Mouse (Mus musculus): Measurements from ENCODE around the gene Atp5s. TPM values are rescaled to one million over a fixed set of nuclear protein-coding genes. Genes with fewer than 3 reads are reported as not detected.

Gene Atp5s
- polyA plus RNA-seq, 1 experiment from 2014 or later = 37.0 TPM

GRCm38 (mm10) chr12:69765543-69765942 is 40.8 kb downstream of the Atp5s start:
- 48% methylated on average over 9 of the region's 9 CpGs for WGBS
- no peak for ATAC-seq (ENCODE audit: low FRiP score, low read depth)
- H3K4me1 ChIP-seq (replicated peaks) = peaks cover 6% of the 10 kb centered on the region
- H3K36me3 ChIP-seq = no peaks in the 10 kb centered on the region
- no peaks in the 10 kb centered on the region for H3K9me3 ChIP-seq
- no peak overlapping the region for H3K9ac ChIP-seq
- H3K27me3 ChIP-seq = no peaks in the 10 kb centered on the region
- no peak overlapping the region for H3K4me2 ChIP-seq
- H3K27ac ChIP-seq (replicated peaks) = no peak overlapping the region
- H3K4me3 ChIP-seq = no peak overlapping the region

- Histone ChIP-seq H3K9me3 (no peaks in the 10 kb centered on the region), H3K27ac (replicated peaks) (no peak overlapping the region), H3K4me2 (no peak overlapping the region), H3K4me1 (replicated peaks) (peaks cover 6% of the 10 kb centered on the region), H3K9ac (no peak overlapping the region), H3K36me3 (no peaks in the 10 kb centered on the region), H3K27me3 (no peaks in the 10 kb centered on the region), H3K4me3 (no peak overlapping the region)
- no peak for ATAC-seq (ENCODE audit: low FRiP score, low read depth)
- WGBS = 85% methylated on average over 10 of the region's 10 CpGs
Measured at GRCm38 (mm10) chr12:69766185-69766904, 41.6 kb downstream of the Atp5s start.

DNA sequence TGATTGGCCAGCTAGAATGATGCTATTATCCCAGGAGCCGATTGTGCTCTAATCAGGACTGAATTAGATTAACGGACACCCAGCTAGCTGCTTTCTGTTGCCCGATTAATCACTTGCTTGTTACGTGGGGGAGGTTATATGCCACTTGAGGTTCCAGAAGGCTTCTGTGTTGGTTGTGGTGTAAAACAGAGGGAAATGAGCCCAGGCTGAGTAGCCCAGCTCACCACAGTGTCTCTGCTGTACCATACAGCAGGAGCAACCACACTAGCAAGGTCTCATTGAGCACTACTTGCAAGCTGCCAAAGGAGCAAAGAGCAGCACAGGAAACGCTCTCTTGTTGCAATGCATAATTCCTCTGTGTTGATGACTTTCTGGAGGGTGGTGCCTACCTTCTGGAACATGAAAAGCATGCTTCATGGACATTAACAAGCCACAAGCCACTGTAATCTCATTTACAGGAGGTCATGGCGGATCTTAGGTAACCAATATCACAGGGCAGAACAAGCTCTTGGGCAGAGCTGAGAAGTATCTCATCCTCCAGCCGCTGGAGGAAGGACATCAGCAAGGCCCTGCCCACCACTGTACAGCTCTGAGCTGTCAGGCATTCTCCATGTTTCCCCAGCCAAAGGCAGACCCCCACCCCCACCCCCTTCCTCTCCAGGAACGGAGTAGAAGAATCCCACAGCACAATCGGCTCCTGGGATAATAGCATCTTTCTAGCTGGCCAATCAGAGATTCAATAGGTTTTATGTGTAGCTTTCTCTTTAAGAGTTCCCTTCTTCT is 42.9 kb downstream of the Atp5s start:
- no peak overlapping the region for H3K27ac ChIP-seq (replicated peaks)
- peaks cover 6% of the 10 kb centered on the region for H3K4me1 ChIP-seq (replicated peaks)
- H3K9me3 ChIP-seq = no peaks in the 10 kb centered on the region
- no peaks in the 10 kb centered on the region for H3K36me3 ChIP-seq
- no peak overlapping the region for H3K9ac ChIP-seq
- 40% methylated on average over 9 of the region's 9 CpGs for WGBS
- no peak overlapping the region for H3K4me2 ChIP-seq
- no peak for ATAC-seq (ENCODE audit: low FRiP score, low read depth)
- no peaks in the 10 kb centered on the region for H3K27me3 ChIP-seq
- no peak overlapping the region for H3K4me3 ChIP-seq

DNA sequence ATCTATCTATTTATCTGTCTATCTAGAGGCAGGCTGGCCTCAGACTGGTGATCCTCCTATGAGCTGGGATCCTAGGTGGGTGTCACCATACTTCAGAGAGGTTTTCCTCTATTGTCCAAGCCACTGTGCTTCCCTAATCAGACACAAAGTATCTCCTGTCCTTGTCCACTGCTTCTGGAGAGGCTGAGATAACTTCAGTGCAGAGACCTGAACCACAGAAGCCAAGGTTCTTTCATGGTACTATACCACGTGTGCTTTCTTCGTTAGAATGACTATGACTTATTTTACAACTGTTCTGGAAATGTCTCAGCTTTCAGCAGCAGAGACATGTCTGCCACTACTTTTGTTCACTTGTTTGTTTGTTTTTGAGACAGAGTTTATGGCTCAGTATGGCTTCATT is 44.1 kb downstream of the Atp5s start:
- whole genome bisulfite sequencing = 96% methylated on average over 2 of the region's 2 CpGs
- Histone ChIP-seq H3K9me3 (no peaks in the 10 kb centered on the region), H3K36me3 (no peaks in the 10 kb centered on the region), H3K4me1 (replicated peaks) (peaks cover 6% of the 10 kb centered on the region), H3K27ac (replicated peaks) (no peak overlapping the region), H3K4me2 (no peak overlapping the region), H3K4me3 (no peak overlapping the region), H3K27me3 (no peaks in the 10 kb centered on the region), H3K9ac (no peak overlapping the region)
- no peak for ATAC-seq (ENCODE audit: low FRiP score, low read depth)

GRCm38 (mm10) chr12:69776607-69777340 is 52.0 kb downstream of the Atp5s start:
- Histone ChIP-seq H3K27me3 (no peaks in the 10 kb centered on the region), H3K9ac (no peak overlapping the region), H3K4me2 (no peak overlapping the region), H3K9me3 (no peaks in the 10 kb centered on the region), H3K36me3 (no peaks in the 10 kb centered on the region), H3K4me3 (no peak overlapping the region), H3K27ac (replicated peaks) (no peak overlapping the region), H3K4me1 (replicated peaks) (no peaks in the 10 kb centered on the region)
- 74% methylated on average over 11 of the region's 11 CpGs for WGBS
- ATAC-seq (ENCODE audit: low FRiP score, low read depth) = no peak

- Histone ChIP-seq H3K27me3 (no peaks in the 10 kb centered on the region), H3K9me3 (no peaks in the 10 kb centered on the region), H3K27ac (replicated peaks) (no peak overlapping the region), H3K4me3 (no peak overlapping the region), H3K36me3 (no peaks in the 10 kb centered on the region), H3K4me2 (no peak overlapping the region), H3K9ac (no peak overlapping the region), H3K4me1 (replicated peaks) (no peaks in the 10 kb centered on the region)
- no peak for ATAC-seq (ENCODE audit: low FRiP score, low read depth)
- 91% methylated on average over 6 of the region's 6 CpGs for WGBS
Measured at GRCm38 (mm10) chr12:69777341-69777730, 52.6 kb downstream of the Atp5s start.

DNA sequence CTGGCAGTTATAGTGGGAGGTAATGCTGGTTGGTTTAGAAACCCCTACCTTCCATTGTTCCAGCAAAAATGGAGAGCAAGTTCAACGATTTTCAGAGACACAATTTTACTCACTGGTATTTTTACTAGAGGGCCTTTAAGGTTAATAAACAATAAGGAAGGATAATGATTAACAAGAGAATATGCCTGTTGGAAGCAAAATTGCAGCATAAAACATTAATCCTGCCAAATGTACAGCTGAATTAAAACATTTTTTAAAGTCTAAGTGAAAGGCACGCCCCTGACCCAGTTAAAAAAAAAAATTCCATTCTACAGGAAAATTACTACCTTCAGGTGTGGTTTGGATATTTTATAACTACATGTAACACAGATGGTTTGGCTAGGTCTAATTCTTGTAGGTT is 53.2 kb downstream of the Atp5s start:
- no peaks in the 10 kb centered on the region for H3K36me3 ChIP-seq
- H3K9ac ChIP-seq = no peak overlapping the region
- H3K27ac ChIP-seq (replicated peaks) = no peak overlapping the region
- H3K4me2 ChIP-seq = no peak overlapping the region
- no peak for ATAC-seq (ENCODE audit: low FRiP score, low read depth)
- H3K9me3 ChIP-seq = no peaks in the 10 kb centered on the region
- H3K27me3 ChIP-seq = no peaks in the 10 kb centered on the region
- no peak overlapping the region for H3K4me3 ChIP-seq
- H3K4me1 ChIP-seq (replicated peaks) = no peaks in the 10 kb centered on the region
- WGBS = 81% methylated on average over 2 of the region's 2 CpGs

- H3K4me1 ChIP-seq (replicated peaks) = no peaks in the 10 kb centered on the region
- H3K9ac ChIP-seq = no peak overlapping the region
- WGBS = 54% methylated on average over 8 of the region's 8 CpGs
- H3K27me3 ChIP-seq = no peaks in the 10 kb centered on the region
- ATAC-seq (ENCODE audit: low FRiP score, low read depth) = no peak
- H3K4me2 ChIP-seq = no peak overlapping the region
- no peak overlapping the region for H3K4me3 ChIP-seq
- no peaks in the 10 kb centered on the region for H3K36me3 ChIP-seq
- no peak overlapping the region for H3K27ac ChIP-seq (replicated peaks)
- H3K9me3 ChIP-seq = no peaks in the 10 kb centered on the region
Measured at GRCm38 (mm10) chr12:69781480-69781879, 56.7 kb downstream of the Atp5s start.

GRCm38 (mm10) chr12:69781935-69782650 is 57.3 kb downstream of the Atp5s start:
- Histone ChIP-seq H3K27me3 (no peaks in the 10 kb centered on the region), H3K27ac (replicated peaks) (no peak overlapping the region), H3K4me2 (no peak overlapping the region), H3K36me3 (no peaks in the 10 kb centered on the region), H3K4me1 (replicated peaks) (no peaks in the 10 kb centered on the region), H3K9ac (no peak overlapping the region), H3K4me3 (no peak overlapping the region), H3K9me3 (no peaks in the 10 kb centered on the region)
- no peak for ATAC-seq (ENCODE audit: low FRiP score, low read depth)
- WGBS = 80% methylated on average over 10 of the region's 10 CpGs

DNA sequence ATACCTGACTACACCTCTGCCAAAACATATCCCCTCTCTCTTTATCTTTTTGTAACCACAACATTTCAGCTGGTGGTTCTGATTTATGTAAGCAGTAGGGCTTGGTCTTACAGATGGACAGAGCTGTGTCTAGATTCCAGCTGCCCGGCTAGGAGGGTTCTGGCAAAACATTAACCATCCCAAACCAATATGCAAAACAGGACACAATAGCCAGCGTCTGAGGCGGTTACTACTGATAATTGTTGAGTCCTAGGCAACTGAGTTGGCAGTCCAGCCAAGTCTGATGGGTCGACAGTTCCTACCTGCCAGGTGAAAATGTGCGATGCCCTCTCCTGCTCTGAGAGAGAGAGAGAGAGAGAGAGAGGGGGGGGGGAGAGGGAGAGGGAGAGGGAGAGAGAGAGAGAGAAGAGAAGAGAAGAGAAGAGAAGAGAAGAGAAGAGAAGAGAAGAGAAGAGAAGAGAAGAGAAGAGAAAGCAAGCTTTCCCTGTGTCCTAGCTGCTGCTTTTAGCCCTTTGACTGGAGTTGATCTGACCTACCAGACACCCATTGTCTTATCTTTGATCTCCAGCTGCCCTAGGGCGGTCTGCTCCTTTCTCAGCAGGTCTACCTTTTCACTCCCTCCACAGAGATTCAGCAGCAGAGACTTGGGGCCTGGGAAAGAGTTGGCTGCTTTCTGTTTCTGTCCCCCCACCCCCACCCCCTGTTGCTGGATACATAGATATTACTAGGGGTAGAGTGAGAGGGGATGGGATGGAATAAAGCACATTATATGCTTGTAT is 58.7 kb downstream of the Atp5s start:
- WGBS = 45% methylated on average over 6 of the region's 6 CpGs
- Histone ChIP-seq H3K4me1 (replicated peaks) (no peaks in the 10 kb centered on the region), H3K27me3 (no peaks in the 10 kb centered on the region), H3K4me3 (no peak overlapping the region), H3K9ac (no peak overlapping the region), H3K27ac (replicated peaks) (no peak overlapping the region), H3K4me2 (no peak overlapping the region), H3K36me3 (no peaks in the 10 kb centered on the region), H3K9me3 (no peaks in the 10 kb centered on the region)
- ATAC-seq (ENCODE audit: low FRiP score, low read depth) = no peak

DNA sequence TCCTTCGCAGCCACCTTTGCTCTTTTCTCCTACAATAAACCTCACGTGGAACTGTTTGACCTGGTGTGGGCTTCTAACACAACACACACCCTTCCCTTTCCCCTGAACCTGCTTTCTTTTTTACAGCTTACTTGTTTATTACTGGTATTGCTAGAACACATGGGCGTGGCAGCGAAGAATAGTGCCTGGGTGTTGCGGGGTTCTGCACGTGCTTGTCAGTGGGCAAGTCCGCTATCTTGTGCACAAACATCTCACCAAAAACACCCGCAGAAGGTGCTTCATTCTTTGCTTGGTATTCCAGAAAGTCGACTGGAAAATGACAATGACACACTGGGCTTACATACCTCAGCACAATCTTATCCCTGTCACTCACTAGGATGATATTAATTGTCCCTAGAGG is 60.7 kb downstream of the Atp5s start:
- Histone ChIP-seq H3K36me3 (no peaks in the 10 kb centered on the region), H3K4me2 (no peak overlapping the region)
- no peak for ATAC-seq (ENCODE audit: low FRiP score, low read depth)

More for the DNA sequence above, 60.7 kb downstream of the Atp5s start:
- Histone ChIP-seq H3K27ac (replicated peaks) (no peak overlapping the region), H3K9me3 (no peaks in the 10 kb centered on the region), H3K27me3 (no peaks in the 10 kb centered on the region), H3K9ac (no peak overlapping the region), H3K4me3 (no peak overlapping the region), H3K4me1 (replicated peaks) (peaks cover 7% of the 10 kb centered on the region)
- WGBS = 91% methylated on average over 9 of the region's 9 CpGs

Data from hindbrain, embryonic 15.5 days (tissue).